Mouse (Mus musculus) liver, embryonic 14.5 days (tissue): ENCODE results near the gene Tmem235. TPM values are rescaled to one million over a fixed set of nuclear protein-coding genes. Genes with fewer than 3 reads are reported as not detected.
"Not testable (repeated sequence)": the region's sequence is repeated elsewhere in the genome, so short reads cannot be mapped to it uniquely, and the experiment has no call there.

Experiments used
- ATAC-seq: fragments of 200-750 bp; cut with Nextera tagmentation; 2 replicates; pipeline ENCODE4 v1.8.0; 2017; ENCODE audit warnings: moderate number of reproducible peaks, mild to moderate bottlenecking, moderate library complexity; ENCODE audit not compliant: insufficient read depth
- DNase-seq, 3 experiments: peaks; one replicate each; pipeline ENCODE4 v3.0.0-alpha.2; 2012 to 2013; ENCODE audit warnings: low read depth in 3 of 3, low spot score in 3 of 3
- H3K27ac ChIP-seq: fragments of 300-500 bp; sonication (generic); 2 replicates; pipeline ENCODE4 v1.5.1; 2014; ENCODE audit warnings: moderate library complexity, mild to moderate bottlenecking, control low read depth, inconsistent platforms
- H3K27me3 ChIP-seq: fragments of 300-500 bp; sonication (generic); 2 replicates; pipeline ENCODE4 v1.6.1; 2014; ENCODE audit warnings: mild to moderate bottlenecking, low read length, moderate library complexity; ENCODE audit not compliant: control insufficient read depth, insufficient read depth
- H3K36me3 ChIP-seq: fragments of 300-500 bp; sonication (generic); replicated peaks from 2 replicates; pipeline ENCODE4 v1.6.1; 2014; ENCODE audit warnings: low read depth; ENCODE audit not compliant: control insufficient read depth, insufficient read depth
- H3K4me1 ChIP-seq, 2 experiments: fragments of 200-500 bp in 1 of 2; fragments of 300-500 bp in 1 of 2; sonication (generic) in 1 of 2; replicated peaks; 2 replicates each; pipeline ENCODE4 v1.6.1; 2012 to 2014; ENCODE audit warnings: antibody characterized with exemption in 1 of 2, inconsistent platforms in 1 of 2, low read length in 1 of 2; ENCODE audit not compliant: control insufficient read depth in 2 of 2, insufficient read depth in 2 of 2
- H3K4me2 ChIP-seq: fragments of 300-500 bp; sonication (generic); 2 replicates; pipeline ENCODE4 v1.6.1; 2014; ENCODE audit warnings: low read depth, mild to moderate bottlenecking, control low read depth, moderate library complexity
- H3K4me3 ChIP-seq, 2 experiments: fragments of 200-500 bp in 1 of 2; fragments of 300-500 bp in 1 of 2; sonication (generic) in 1 of 2; 2 replicates each; pipeline ENCODE4 v1.5.1; 2012 to 2014; ENCODE audit warnings: low read depth in 2 of 2, low read length in 2 of 2, mild to moderate bottlenecking in 2 of 2, control low read depth in 1 of 2, inconsistent platforms in 1 of 2, moderate library complexity in 1 of 2; ENCODE audit not compliant: insufficient read depth in 1 of 2
- H3K9ac ChIP-seq: fragments of 300-500 bp; sonication (generic); replicated peaks from 2 replicates; pipeline ENCODE4 v1.6.1; 2014; ENCODE audit warnings: mild to moderate bottlenecking, control low read depth, moderate library complexity
- H3K9me3 ChIP-seq: fragments of 300-500 bp; sonication (generic); 2 replicates; pipeline ENCODE4 v1.6.1; 2016; ENCODE audit warnings: low read length, mixed read lengths; ENCODE audit not compliant: control insufficient read depth
- CTCF ChIP-seq: IDR thresholded peaks from 2 replicates; pipeline ENCODE4 v1.5.1; 2016; ENCODE audit warnings: antibody characterized with exemption, low read depth, control low read depth
- EP300 ChIP-seq: IDR thresholded peaks from 2 replicates; pipeline ENCODE4 v1.6.1; 2016; ENCODE audit warnings: antibody characterized with exemption, low read depth
- WGBS: fragments of 180-500 bp; shearing (Covaris S2); extraction: QIAGEN DNeasy Blood & Tissue Kit; methylation state at CpG from one replicate; pipeline ENCODE4 v1.1.7; 2014; ENCODE audit not compliant: insufficient replicate concordance; 5-methylcytosine and 5-hydroxymethylcytosine counted together
- polyA plus RNA-seq, 2 experiments: library from polyadenylated mRNA; depleted of rRNA in 1 of 2; stranded (reverse) in 1 of 2; unstranded in 1 of 2; fragments of >200 nt; fragmentation: Nextera tagmentation in 1 of 2; extraction: Ambion mirVana in 1 of 2; gene quantifications; 2 replicates each; pipeline versions ENCODE4 v1.2.1 to v1.2.3; 2012 to 2014

Gene Tmem235
- polyA plus RNA-seq (2012; rRNA removed) (0.02 TPM in 1 of 2 replicates, not detected in the other), polyA plus RNA-seq (2014; fragmentation: Nextera tagmentation; extraction: Ambion mirVana) (not detected in 2 replicates)

DNA sequence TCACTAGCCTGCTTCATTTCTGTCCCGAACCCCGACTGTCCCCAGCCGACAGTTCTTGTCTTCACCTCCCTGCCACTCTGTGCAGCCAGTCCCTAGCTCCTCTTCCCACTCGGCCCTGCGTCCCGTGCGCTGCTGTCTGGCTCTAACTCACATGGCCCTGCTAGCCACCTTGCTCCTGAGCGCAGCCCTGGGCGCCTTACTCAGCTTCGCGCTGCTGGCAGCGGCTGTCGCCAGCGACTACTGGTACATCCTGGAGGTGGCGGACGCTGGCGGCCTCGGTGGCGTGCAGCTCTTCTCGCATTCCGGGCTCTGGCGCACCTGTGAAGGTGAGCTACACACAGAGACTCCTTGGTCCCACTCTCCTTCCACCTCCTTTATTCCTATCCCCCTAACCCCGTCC lies at the start of gene Tmem235:
TSS of gene Tmem235 (plus strand) at position 152 of the 400 bp plus-strand sequence.
- no peak for ATAC-seq
- peaks cover 34% of the 10 kb centered on the region for H3K27me3 ChIP-seq
- H3K4me2 ChIP-seq, result no peak within 1 kb of the TSS
- H3K9ac ChIP-seq, result no peak within 1 kb of the TSS
- DNase-seq, result no peak
- 7% methylated on average over 23 of the region's 23 CpGs for WGBS
- peaks cover 20% of the 10 kb centered on the region for H3K36me3 ChIP-seq
- no peak within 1 kb of the TSS for H3K4me3 ChIP-seq
- TF ChIP-seq CTCF (no peak; the same call in 1 of the 2 replicates), EP300 (no peak)
- H3K4me1 ChIP-seq, result no peaks in the 10 kb centered on the region
- no peak within 1 kb of the TSS for H3K27ac ChIP-seq
- no peaks in the 10 kb centered on the region for H3K9me3 ChIP-seq

DNA sequence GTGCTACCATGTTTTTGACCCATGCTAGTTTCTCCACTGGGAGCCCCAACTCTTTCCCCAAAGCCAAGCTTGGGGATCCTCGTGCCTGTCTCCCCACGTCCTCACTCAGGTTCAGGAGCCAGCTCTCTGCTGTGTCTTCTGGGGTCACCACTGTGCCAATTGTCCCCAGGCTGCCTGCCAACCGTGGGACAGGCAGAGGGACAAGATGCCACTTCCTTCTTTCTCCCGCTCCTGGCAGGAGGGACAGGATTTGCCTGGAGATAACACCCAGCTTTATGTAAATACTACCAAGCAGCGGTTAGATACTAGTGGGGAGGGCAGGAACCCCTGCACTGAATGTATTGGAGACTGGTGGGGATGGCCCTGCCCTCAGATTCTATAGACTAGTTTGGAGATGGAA lies 46.7 kb upstream of the Tmem235 start:
- WGBS, result 50% methylated on average over 5 of the region's 5 CpGs
- ATAC-seq (no peak), DNase-seq (no peak)
- no peak for TF ChIP-seq CTCF
- no peak for TF ChIP-seq EP300
- H3K9me3 ChIP-seq, result no peaks in the 10 kb centered on the region
- H3K4me3 ChIP-seq, result no peak overlapping the region
- H3K27me3 ChIP-seq, result no peaks in the 10 kb centered on the region
- H3K4me2 ChIP-seq, result no peak overlapping the region
- peaks cover 10 to 15% of the 10 kb centered on the region in 2 experiments for H3K4me1 ChIP-seq
- H3K27ac ChIP-seq, result peak overlapping the region; percentile 29; the same call in 1 of the 2 replicates
- H3K9ac ChIP-seq, result no peak overlapping the region; the same call in 1 of the 2 replicates
- peaks cover 65% of the 10 kb centered on the region for H3K36me3 ChIP-seq

DNA sequence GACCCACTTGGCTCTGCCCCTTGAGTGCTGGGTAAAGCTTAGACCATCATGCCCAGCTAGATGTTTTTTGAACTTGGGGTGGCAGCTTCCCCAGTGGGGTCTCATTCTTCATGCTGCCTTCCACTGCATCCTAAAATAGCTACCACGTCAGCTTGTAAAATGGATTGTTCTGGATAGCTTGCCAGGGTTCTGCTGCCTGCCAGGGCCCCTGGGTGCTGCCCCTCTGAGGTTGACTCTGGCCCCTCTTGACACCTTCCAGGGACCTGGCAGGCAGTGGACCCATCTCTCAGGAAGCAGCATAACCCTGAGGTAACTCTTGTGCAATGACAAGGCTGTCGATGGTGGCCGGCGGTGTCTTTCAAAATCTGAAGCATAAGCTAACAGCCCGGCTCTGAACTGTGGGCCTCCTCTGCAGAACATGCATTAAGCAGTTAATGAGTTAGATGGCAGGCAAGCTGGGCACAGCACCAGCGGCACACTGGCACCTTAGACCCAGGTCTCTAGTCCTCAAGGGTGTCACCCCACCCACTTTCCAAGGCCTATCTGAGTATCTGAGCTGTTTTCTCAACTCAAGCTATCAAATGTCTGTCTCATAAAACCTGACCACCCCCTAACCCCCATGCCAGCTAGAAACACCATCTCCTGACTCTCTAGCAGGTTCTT lies 45.7 kb upstream of the Tmem235 start:
- 78% methylated on average over 6 of the region's 6 CpGs for WGBS
- H3K4me2 ChIP-seq, result no peak overlapping the region
- no peaks in the 10 kb centered on the region for H3K9me3 ChIP-seq
- H3K27ac ChIP-seq, result peak overlapping the region; percentile 28; the same call in 1 of the 2 replicates
- ATAC-seq (no peak), DNase-seq (no peak)
- peaks cover 5 to 10% of the 10 kb centered on the region in 2 experiments for H3K4me1 ChIP-seq
- H3K27me3 ChIP-seq, result no peaks in the 10 kb centered on the region
- no peak for TF ChIP-seq CTCF
- no peak for TF ChIP-seq EP300
- H3K9ac ChIP-seq, result no peak overlapping the region
- H3K4me3 ChIP-seq, result no peak overlapping the region
- peaks cover 73% of the 10 kb centered on the region for H3K36me3 ChIP-seq

DNA sequence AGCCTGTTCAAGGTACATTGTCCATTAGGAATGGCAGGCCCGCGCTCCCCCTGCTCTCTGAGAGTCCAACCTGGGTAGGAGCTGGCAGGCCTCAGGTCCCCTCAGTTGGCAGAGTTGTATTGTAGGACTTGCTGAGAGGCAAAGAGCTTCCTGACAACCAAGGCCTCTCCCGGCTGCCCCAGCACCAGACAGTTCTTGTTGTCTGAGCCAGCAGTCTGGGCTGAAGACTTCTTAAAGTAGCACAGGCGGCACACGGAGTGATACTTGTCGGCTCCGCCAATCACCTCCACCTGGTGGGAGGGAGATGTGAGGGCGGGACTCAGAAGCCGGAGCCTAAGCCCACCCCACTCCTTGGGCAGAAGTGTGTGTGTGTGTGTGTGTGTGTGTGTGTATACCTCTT lies 44.7 kb upstream of the Tmem235 start:
- WGBS, result 75% methylated on average over 9 of the region's 9 CpGs
- not testable (repeated sequence) for DNase-seq, H3K27ac ChIP-seq, H3K27me3 ChIP-seq, H3K9me3 ChIP-seq, H3K4me1 ChIP-seq, H3K4me2 ChIP-seq, ATAC-seq, H3K9ac ChIP-seq, H3K4me3 ChIP-seq
- peaks cover 83% of the 10 kb centered on the region for H3K36me3 ChIP-seq

DNA sequence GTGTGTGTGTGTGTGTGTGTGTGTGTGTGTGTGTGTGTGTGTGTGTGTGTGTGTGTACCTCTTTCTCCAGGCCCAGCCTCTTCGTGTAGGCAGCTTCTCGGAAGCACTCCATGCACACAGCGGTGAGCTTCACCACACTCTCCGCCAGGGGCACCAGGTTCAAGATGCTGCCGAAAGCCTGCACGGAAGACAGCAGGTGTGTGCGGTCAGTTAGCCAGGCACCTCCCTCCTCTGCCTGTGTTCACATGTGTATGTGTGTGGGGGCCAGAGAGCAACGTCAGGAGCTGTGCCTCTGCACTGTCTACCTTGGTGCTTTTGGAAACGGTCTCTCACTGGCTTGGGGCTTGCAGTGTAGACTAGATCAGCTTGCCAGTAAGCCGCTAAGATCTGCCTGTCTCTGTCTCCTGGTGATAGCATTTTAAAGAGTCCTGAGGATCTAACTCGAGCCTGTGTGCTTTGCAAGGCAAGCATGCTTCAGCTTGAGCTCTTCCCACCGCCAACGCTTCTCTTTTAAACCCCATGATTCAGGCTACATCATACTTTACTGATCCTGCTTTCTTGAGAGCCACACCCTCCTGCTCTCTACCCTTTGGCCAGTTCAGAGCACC lies 44.1 kb upstream of the Tmem235 start:
- H3K36me3 ChIP-seq, result peaks cover 90% of the 10 kb centered on the region

More for the DNA sequence above, 44.1 kb upstream of the Tmem235 start:
- Histone ChIP-seq H3K4me1 (peaks cover 0 to under 1% of the 10 kb centered on the region in 2 experiments; a peak in 2 of 4 replicates), H3K9me3 (no peaks in the 10 kb centered on the region), H3K4me2 (no peak overlapping the region), H3K27ac (no peak overlapping the region), H3K27me3 (no peaks in the 10 kb centered on the region), H3K9ac (no peak overlapping the region), H3K4me3 (no peak overlapping the region)
- no peak for ATAC-seq
- no peak for TF ChIP-seq CTCF
- no peak for TF ChIP-seq EP300
- WGBS, result 75% methylated on average over 13 of the region's 13 CpGs
- no peak for DNase-seq
